ENCODE assay signal across 10 mouse cellular contexts in the genomic region with DNA sequence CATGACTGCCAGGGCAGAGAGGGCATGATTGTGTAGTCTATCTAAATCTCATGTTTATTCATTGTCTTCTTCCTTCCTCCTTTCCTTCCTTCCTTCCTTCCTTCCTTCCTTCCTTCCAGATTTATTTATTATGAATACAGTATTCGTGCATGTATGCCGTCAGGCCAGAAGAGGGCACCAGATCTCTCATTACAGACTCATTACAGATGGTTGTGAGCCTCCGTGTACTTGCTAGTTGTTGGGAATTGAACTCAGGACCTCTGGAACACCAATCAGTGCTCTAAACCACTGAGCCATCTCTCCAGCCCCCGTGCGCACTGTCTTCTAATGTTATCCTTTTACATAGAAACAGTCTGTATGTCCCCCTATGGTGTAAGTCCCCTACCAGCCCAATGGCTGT.
DNase-seq lines count a peak whose midpoint lies in the region; ATAC-seq and TF ChIP-seq lines count a peak whose summit lies in the region.
"Had no signal": no experiment of that assay in that cellular context is flagged by ENCODE, and none has a peak within 500 bp of the region (broad histone marks: within the 10 kb centered on the region; RNA-seq: fewer than 3 reads in every experiment).

No protein-coding gene starts in this region.

- no peaks in the 10 kb centered on the region for H3K4me1 ChIP-seq in intestine, postnatal 0 days (replicated peaks; ENCODE audit: control insufficient read depth, insufficient read depth, low read length)
- H3K4me1 ChIP-seq in intestine, embryonic 16.5 days (ENCODE audit: control insufficient read depth, insufficient read depth, low read length) = 0 out of 2 replicates have a peak, but pooled peaks cover under 1% of the 10 kb centered on the region
- H3K4me1 ChIP-seq in ES-E14 (ENCODE audit: control insufficient read depth in 2 of 2, insufficient read depth in 2 of 2, low read length in 2 of 2, poor library complexity in 1 of 2) = no peaks in the 10 kb centered on the region
- H3K4me1 ChIP-seq in limb, embryonic 14.5 days (ENCODE audit: control insufficient read depth, insufficient read depth, low read length) = no peaks in the 10 kb centered on the region
- H3K4me1 ChIP-seq: limb, embryonic 13.5 days had no signal

- in situ Hi-C loops in ES-E14 (cut with MboI; ENCODE audit: low sequenced_read_pairs in 2 of 2, unreplicated experiment in 2 of 2) = loop anchor here (10.0 to 25.0 kb wide), 2 partner anchors 301 to 504 kb away; no protein-coding TSS in a partner anchor

- H3K9me3 ChIP-seq in intestine, postnatal 0 days (ENCODE audit: control insufficient read depth) = no peaks in the 10 kb centered on the region
- no peaks in the 10 kb centered on the region for H3K9me3 ChIP-seq in intestine, embryonic 16.5 days (ENCODE audit: control insufficient read depth, low read length)
- H3K9me3 ChIP-seq in ES-E14 (ENCODE audit: control insufficient read depth, insufficient read depth, low read depth, low read length) = no peaks in the 10 kb centered on the region
- H3K9me3 ChIP-seq in limb, embryonic 14.5 days (ENCODE audit: control insufficient read depth, low read length) = no peaks in the 10 kb centered on the region
- H3K9me3 ChIP-seq: embryonic facial prominence, embryonic 13.5 days; limb, embryonic 13.5 days had no signal

- peak; percentile 73 for TF ChIP-seq CTCF in intestine, postnatal 0 days (IDR thresholded peaks at IDR 0.05; ENCODE audit: low read depth)

- no peak for ATAC-seq in intestine, postnatal 0 days
- no peak for ATAC-seq in intestine, embryonic 16.5 days
- 0 out of 2 replicates have a peak, but pooled peaks have one; percentile 43 for ATAC-seq in common myeloid progenitor, adult 5-6 weeks (replicated peaks; ENCODE audit: low read depth, poor library complexity, severe bottlenecking)
- no peak for ATAC-seq in limb, embryonic 14.5 days (ENCODE audit: low FRiP score, low read depth)

- H3K4me2 ChIP-seq in intestine, postnatal 0 days (replicated peaks; ENCODE audit: low read depth) = no peak overlapping the region
- no peak overlapping the region for H3K4me2 ChIP-seq in intestine, embryonic 16.5 days (ENCODE audit: low read depth, low read length)
- H3K4me2 ChIP-seq in limb, embryonic 14.5 days (replicated peaks; ENCODE audit: low read depth, low read length, severe bottlenecking) = no peak overlapping the region
- H3K4me2 ChIP-seq: embryonic facial prominence, embryonic 13.5 days; limb, embryonic 13.5 days had no signal

- 20% methylated on average over 5 of the region's 5 CpGs for WGBS in intestine, postnatal 0 days
- WGBS in intestine, embryonic 16.5 days = 23% methylated on average over 5 of the region's 5 CpGs
- WGBS in limb, embryonic 14.5 days = 30% methylated on average over 5 of the region's 5 CpGs

- no peak for TF ChIP-seq POLR2A in limb, embryonic 14.5 days (IDR thresholded peaks at IDR 0.05; ENCODE audit: borderline replicate concordance, extremely low read depth, insufficient read depth, insufficient read length)

- H3K36me3 ChIP-seq in intestine, postnatal 0 days (ENCODE audit: control insufficient read depth, insufficient read depth) = no peaks in the 10 kb centered on the region
- no peaks in the 10 kb centered on the region for H3K36me3 ChIP-seq in intestine, embryonic 16.5 days (ENCODE audit: control insufficient read depth, insufficient read depth, low read length)
- no peaks in the 10 kb centered on the region for H3K36me3 ChIP-seq in ES-E14 (ENCODE audit: control insufficient read depth, insufficient read depth, low read length, poor library complexity, severe bottlenecking)
- H3K36me3 ChIP-seq in limb, embryonic 14.5 days (ENCODE audit: control insufficient read depth, insufficient read depth, low read length) = no peaks in the 10 kb centered on the region
- H3K36me3 ChIP-seq: embryonic facial prominence, embryonic 13.5 days; limb, embryonic 13.5 days had no signal

- H3K27ac ChIP-seq in intestine, postnatal 0 days (ENCODE audit: low read depth, low read length) = no peak overlapping the region
- no peak overlapping the region for H3K27ac ChIP-seq in intestine, embryonic 16.5 days (ENCODE audit: low read length)
- H3K27ac ChIP-seq in ES-E14 (ENCODE audit: insufficient read depth, low read depth, low read length, poor library complexity, severe bottlenecking) = no peak overlapping the region
- no peak overlapping the region for H3K27ac ChIP-seq in limb, embryonic 14.5 days (replicated peaks; ENCODE audit: low read depth, low read length)
- H3K27ac ChIP-seq: embryonic facial prominence, embryonic 13.5 days; limb, embryonic 13.5 days had no signal

- H3K4me3 ChIP-seq in intestine, postnatal 0 days (ENCODE audit: low read depth, low read length) = no peak overlapping the region
- H3K4me3 ChIP-seq in intestine, embryonic 16.5 days (ENCODE audit: low read length) = no peak overlapping the region
- no peak overlapping the region for H3K4me3 ChIP-seq in ES-E14 (ENCODE audit: insufficient read depth in 1 of 2, low read depth in 1 of 2, low read length in 2 of 2, poor library complexity in 1 of 2, severe bottlenecking in 1 of 2)
- H3K4me3 ChIP-seq in limb, embryonic 14.5 days (replicated peaks; ENCODE audit: low read length) = no peak overlapping the region
- H3K4me3 ChIP-seq: embryonic facial prominence, embryonic 13.5 days; limb, embryonic 13.5 days had no signal

- 0 out of 2 replicates have a peak, but pooled peaks cover 3% of the 10 kb centered on the region for H3K27me3 ChIP-seq in intestine, postnatal 0 days (replicated peaks; ENCODE audit: control insufficient read depth, insufficient read depth, low read length)
- H3K27me3 ChIP-seq in intestine, embryonic 16.5 days (replicated peaks; ENCODE audit: control insufficient read depth, insufficient read depth, low read length) = 0 out of 2 replicates have a peak, but pooled peaks cover 4% of the 10 kb centered on the region
- no peaks in the 10 kb centered on the region for H3K27me3 ChIP-seq in limb, embryonic 14.5 days (ENCODE audit: control insufficient read depth, insufficient read depth, low read length)
- H3K27me3 ChIP-seq: embryonic facial prominence, embryonic 13.5 days had no signal

- peak; percentile 69 for DNase-seq in 3T3-L1 (ENCODE audit: low read depth, low spot score)
- no peak for DNase-seq in ES-E14 (ENCODE audit: low read depth, low spot score)
- DNase-seq in limb, embryonic 14.5 days (ENCODE audit: low spot score) = peak; percentile 62
- no peak for DNase-seq in frontal cortex, postnatal 14 days (ENCODE audit: low spot score in 2 of 2)
- DNase-seq in T-cell, adult 2 months (ENCODE audit: low spot score) = no peak

- no peak overlapping the region for H3K9ac ChIP-seq in intestine, postnatal 0 days (ENCODE audit: low read depth, low read length)
- H3K9ac ChIP-seq in intestine, embryonic 16.5 days (ENCODE audit: low read depth, low read length) = no peak overlapping the region
- H3K9ac ChIP-seq in ES-E14 (ENCODE audit: insufficient read depth, low read depth, low read length, poor library complexity, severe bottlenecking) = no peak overlapping the region
- no peak overlapping the region for H3K9ac ChIP-seq in limb, embryonic 14.5 days (ENCODE audit: low read depth, low read length, severe bottlenecking)
- H3K9ac ChIP-seq: embryonic facial prominence, embryonic 13.5 days; limb, embryonic 13.5 days had no signal

TF ChIP-seq in ES-E14, 5 proteins besides CTCF, POLR2A, EP300 and RAD21:
- TF ChIP-seq CHD2 (IDR thresholded peaks at IDR 0.05; ENCODE audit: low read depth, low read length) (no peak), HCFC1 (IDR thresholded peaks at IDR 0.05; ENCODE audit: borderline replicate concordance, insufficient read depth, low read length) (no peak), ZNF384 (IDR thresholded peaks at IDR 0.05; ENCODE audit: low read depth, low read length) (no peak), MAFK (IDR thresholded peaks at IDR 0.05; ENCODE audit: insufficient read depth, low read depth, low read length) (no peak), ZC3H11A (IDR thresholded peaks at IDR 0.05; ENCODE audit: borderline replicate concordance, low read depth, low read length) (peak; percentile 53; the same call in 1 of the 2 replicates)

Comparison
In these comparisons a context has a peak if more than half of its experiments do, and no peak if none do; other contexts are left out.
1. DNase-seq: peak in 3T3-L1 (single experiment) and limb, embryonic 14.5 days (single experiment); none in ES-E14 (single experiment), frontal cortex, postnatal 14 days (0 of 2) and T-cell, adult 2 months (single experiment).